Mouse (Mus musculus): ENCODE measurements around the gene Olfr362. TPM values are rescaled to one million over a fixed set of nuclear protein-coding genes. Genes with fewer than 3 reads are reported as not detected.

Gene Olfr362
- polyA plus RNA-seq (2012; fragmentation: generic; extraction: Trizol): not detected

GRCm38 (mm10) chr2:37117810-37118209 is at the start of gene Olfr362:
Olfr362 (minus strand) TSS chr2:37117910.

GRCm38 (mm10) chr2:37139022-37139421 is 21.3 kb upstream of the Olfr362 start, which contains the start of gene Olfr364-ps1:
Olfr364-ps1 (plus strand) TSS chr2:37139322.

GRCm38 (mm10) chr2:37089190-37089589 is 28.5 kb downstream of the Olfr362 start, which contains the start of gene Olfr361:
Olfr361 (minus strand) TSS chr2:37089290.

GRCm38 (mm10) chr2:37065446-37065845 is 52.3 kb downstream of the Olfr362 start, which contains the start of gene Olfr360:
Olfr360 (plus strand) TSS chr2:37065746.

Other genes with a start within 250 kb of the Olfr362 start
- gene Olfr352, start 249.4 kb downstream of the Olfr362 start, polyA plus RNA-seq (2012; fragmentation: generic; extraction: Trizol): not detected
- gene Olfr353, start 225.0 kb downstream of the Olfr362 start, polyA plus RNA-seq (2012; fragmentation: generic; extraction: Trizol): not detected
- not detected for gene Olfr354, start 212.2 kb downstream of the Olfr362 start, polyA plus RNA-seq (2012; fragmentation: generic; extraction: Trizol)
- gene Olfr355, start 189.0 kb downstream of the Olfr362 start, polyA plus RNA-seq (2012; fragmentation: generic; extraction: Trizol): not detected
- gene Olfr356, start 180.8 kb downstream of the Olfr362 start, polyA plus RNA-seq (2012; fragmentation: generic; extraction: Trizol): not detected
- gene Olfr357, start 124.1 kb downstream of the Olfr362 start, polyA plus RNA-seq (2012; fragmentation: generic; extraction: Trizol): not detected
- gene Olfr358, start 108.6 kb downstream of the Olfr362 start, polyA plus RNA-seq (2012; fragmentation: generic; extraction: Trizol): not detected
- gene Olfr360, start 52.2 kb downstream of the Olfr362 start, polyA plus RNA-seq (2012; fragmentation: generic; extraction: Trizol): not detected
- gene Olfr361, start 28.6 kb downstream of the Olfr362 start, polyA plus RNA-seq (2012; fragmentation: generic; extraction: Trizol): not detected
- gene Olfr364-ps1, start 21.4 kb upstream of the Olfr362 start, polyA plus RNA-seq (2012; fragmentation: generic; extraction: Trizol): not detected
- gene Olfr365, start 70.3 kb upstream of the Olfr362 start, polyA plus RNA-seq (2012; fragmentation: generic; extraction: Trizol): not detected
- gene Olfr366, start 93.7 kb upstream of the Olfr362 start, polyA plus RNA-seq (2012; fragmentation: generic; extraction: Trizol): not detected
- gene Olfr368, start 208.6 kb upstream of the Olfr362 start, polyA plus RNA-seq (2012; fragmentation: generic; extraction: Trizol): not detected
- gene Pdcl, start 241.4 kb upstream of the Olfr362 start, polyA plus RNA-seq (2012; fragmentation: generic; extraction: Trizol): 1 to 10 TPM in 1 of 2 experiments, under 1 TPM in 1; 0.54 to 7.2 TPM

Measured in C3H10T1/2 (cell line).